Mouse (Mus musculus): ENCODE measurements around the gene Prkce. TPM values are rescaled to one million over a fixed set of nuclear protein-coding genes. Genes with fewer than 3 reads are reported as not detected.

Prkce gene
- polyA plus RNA-seq, 1 experiment from 2014 or later, result 9.6 TPM

DNA sequence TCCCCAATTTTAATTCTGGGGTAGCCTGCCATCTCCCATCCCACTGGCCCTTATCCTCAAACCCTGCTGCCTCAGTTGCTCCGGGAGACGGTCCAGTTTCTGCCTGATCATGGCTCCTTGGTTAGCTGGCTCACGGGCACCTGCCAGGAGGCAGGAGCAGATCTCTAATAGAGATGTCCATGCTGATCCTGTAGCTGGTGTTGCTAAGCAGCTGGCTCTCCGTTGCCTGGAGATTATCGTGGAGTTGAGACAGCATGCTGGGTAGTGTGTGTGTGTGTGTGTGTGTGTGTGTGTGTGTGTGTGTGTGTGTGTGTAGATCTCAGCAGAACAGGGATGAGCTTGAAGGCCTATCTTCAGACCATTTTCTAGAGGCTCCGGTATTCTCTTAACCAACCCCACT, 262.3 kb downstream of the Prkce start:
- no peak overlapping the region for H3K4me2 ChIP-seq

DNA sequence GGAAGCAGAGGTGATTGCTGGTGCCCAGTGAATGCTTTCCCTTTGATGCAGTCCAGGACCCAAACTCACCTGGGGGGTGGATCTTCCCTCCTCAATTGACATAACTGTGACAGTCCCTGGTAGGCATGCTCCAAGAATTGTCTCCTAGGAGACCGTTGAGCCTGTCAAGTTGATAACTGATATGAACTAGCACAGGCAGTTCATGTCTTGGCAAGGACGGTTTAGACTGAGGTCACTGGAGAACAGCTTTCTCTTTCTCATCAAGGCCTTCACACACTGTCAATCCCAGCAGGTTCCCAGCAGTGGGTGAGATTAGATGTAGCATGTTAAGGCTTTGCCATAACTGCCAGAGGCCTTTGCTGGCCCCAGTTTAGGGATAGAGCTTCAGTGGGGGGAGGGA, 265.5 kb downstream of the Prkce start:
- no peaks in the 10 kb centered on the region for H3K9me3 ChIP-seq (replicated peaks)
- peak overlapping the region; percentile 47 for H3K27ac ChIP-seq
- peaks cover 38% of the 10 kb centered on the region for H3K4me1 ChIP-seq (replicated peaks)
- H3K4me2 ChIP-seq, result no peak overlapping the region
- no peak overlapping the region for H3K9ac ChIP-seq
- no peaks in the 10 kb centered on the region for H3K36me3 ChIP-seq
- no peak overlapping the region for H3K4me3 ChIP-seq
- 33% methylated on average over 2 of the region's 2 CpGs for WGBS
- H3K27me3 ChIP-seq, result no peaks in the 10 kb centered on the region
- no peak for ATAC-seq (replicated peaks; ENCODE audit: insufficient number of reproducible peaks, insufficient read depth, low FRiP score, low read depth)

More for the DNA sequence above, 262.3 kb downstream of the Prkce start:
- 86% methylated on average over 6 of the region's 6 CpGs for whole genome bisulfite sequencing
- H3K4me3 ChIP-seq, result no peak overlapping the region
- H3K27me3 ChIP-seq, result no peaks in the 10 kb centered on the region
- peaks cover 10% of the 10 kb centered on the region for H3K4me1 ChIP-seq (replicated peaks)
- no peaks in the 10 kb centered on the region for H3K36me3 ChIP-seq
- no peaks in the 10 kb centered on the region for H3K9me3 ChIP-seq (replicated peaks)
- H3K9ac ChIP-seq, result no peak overlapping the region
- ATAC-seq (replicated peaks; ENCODE audit: insufficient number of reproducible peaks, insufficient read depth, low FRiP score, low read depth), result no peak
- no peak overlapping the region for H3K27ac ChIP-seq

DNA sequence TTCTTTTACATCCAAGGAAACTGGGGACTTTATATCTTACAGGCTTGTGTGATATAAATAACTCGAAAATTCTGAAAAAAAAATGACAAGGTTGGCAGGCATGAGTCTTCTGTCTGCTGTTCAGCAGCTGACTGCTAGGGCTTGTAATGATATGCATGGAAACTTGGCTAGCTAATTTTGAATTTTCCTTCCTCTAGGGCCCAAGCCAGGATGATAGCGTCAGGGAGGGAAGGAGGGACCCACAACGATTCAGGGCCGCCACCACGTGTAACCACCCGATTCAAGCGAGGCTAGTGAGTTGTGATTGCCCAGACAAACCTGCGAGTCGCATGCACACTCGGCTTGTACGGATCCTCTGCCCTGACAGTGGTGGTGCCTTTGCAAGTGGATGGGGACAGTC, 266.2 kb downstream of the Prkce start:
- H3K9ac ChIP-seq, result no peak overlapping the region
- H3K27me3 ChIP-seq, result no peaks in the 10 kb centered on the region
- peak overlapping the region; percentile 61 for H3K27ac ChIP-seq
- no peak overlapping the region for H3K4me3 ChIP-seq
- no peaks in the 10 kb centered on the region for H3K36me3 ChIP-seq
- 78% methylated on average over 11 of the region's 11 CpGs for WGBS
- H3K9me3 ChIP-seq (replicated peaks), result no peaks in the 10 kb centered on the region
- no peak overlapping the region for H3K4me2 ChIP-seq
- ATAC-seq (replicated peaks; ENCODE audit: insufficient number of reproducible peaks, insufficient read depth, low FRiP score, low read depth), result no peak
- H3K4me1 ChIP-seq (replicated peaks), result peaks cover 45% of the 10 kb centered on the region

DNA sequence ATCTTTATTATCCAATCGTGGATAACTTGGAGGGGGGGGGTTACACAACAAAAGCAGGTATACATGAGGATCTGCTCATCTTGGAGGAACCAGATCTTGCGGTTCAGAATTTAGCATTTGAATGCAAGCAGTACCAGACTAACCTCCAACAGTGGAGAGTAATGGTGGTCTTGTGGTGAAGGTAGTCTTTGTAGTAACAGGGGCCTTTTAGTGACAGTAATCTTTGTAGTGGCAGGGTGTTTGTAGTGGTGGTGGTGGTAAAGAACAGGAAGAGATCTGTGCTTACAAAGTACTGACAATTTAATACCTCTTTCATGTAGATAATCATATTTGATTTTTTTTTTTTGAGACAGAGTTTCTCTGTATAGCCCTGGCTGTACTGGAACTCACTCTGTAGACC, 267.2 kb downstream of the Prkce start:
- peak overlapping the region; percentile 61; the same call in 1 of the 2 replicates for H3K27ac ChIP-seq
- no peak for ATAC-seq (replicated peaks; ENCODE audit: insufficient number of reproducible peaks, insufficient read depth, low FRiP score, low read depth)
- no peaks in the 10 kb centered on the region for H3K27me3 ChIP-seq
- H3K4me2 ChIP-seq, result no peak overlapping the region
- WGBS, result 81% methylated on average over 2 of the region's 2 CpGs
- no peak overlapping the region for H3K9ac ChIP-seq
- H3K9me3 ChIP-seq (replicated peaks), result no peaks in the 10 kb centered on the region
- H3K4me3 ChIP-seq, result no peak overlapping the region
- H3K4me1 ChIP-seq (replicated peaks), result peaks cover 55% of the 10 kb centered on the region
- no peaks in the 10 kb centered on the region for H3K36me3 ChIP-seq

DNA sequence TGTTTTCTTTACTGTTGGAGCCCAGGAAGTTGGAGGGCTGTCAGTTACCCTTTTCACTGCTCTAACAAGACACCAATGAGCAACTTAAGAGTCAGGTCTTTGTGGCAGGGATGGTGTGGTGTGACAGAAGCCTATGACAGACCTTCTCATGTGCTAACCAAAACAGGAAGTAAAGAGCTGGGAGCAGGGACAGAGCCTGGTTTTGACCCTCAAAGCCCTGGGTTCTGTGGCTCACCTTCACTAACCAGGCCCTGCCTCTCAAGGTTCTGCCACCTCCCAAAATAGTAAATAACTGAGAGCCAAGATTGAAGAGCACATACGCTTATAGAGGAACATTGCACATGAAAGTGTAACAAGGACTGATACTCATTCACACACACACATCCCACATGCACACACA, 268.0 kb downstream of the Prkce start:
- WGBS, result 42% methylated on average over 1 of the region's 1 CpGs
- Histone ChIP-seq H3K27ac (peak overlapping the region; percentile 61), H3K9ac (no peak overlapping the region), H3K27me3 (no peaks in the 10 kb centered on the region), H3K9me3 (replicated peaks) (no peaks in the 10 kb centered on the region), H3K36me3 (no peaks in the 10 kb centered on the region), H3K4me2 (no peak overlapping the region), H3K4me1 (replicated peaks) (peaks cover 55% of the 10 kb centered on the region), H3K4me3 (no peak overlapping the region)
- no peak for ATAC-seq (replicated peaks; ENCODE audit: insufficient number of reproducible peaks, insufficient read depth, low FRiP score, low read depth)

DNA sequence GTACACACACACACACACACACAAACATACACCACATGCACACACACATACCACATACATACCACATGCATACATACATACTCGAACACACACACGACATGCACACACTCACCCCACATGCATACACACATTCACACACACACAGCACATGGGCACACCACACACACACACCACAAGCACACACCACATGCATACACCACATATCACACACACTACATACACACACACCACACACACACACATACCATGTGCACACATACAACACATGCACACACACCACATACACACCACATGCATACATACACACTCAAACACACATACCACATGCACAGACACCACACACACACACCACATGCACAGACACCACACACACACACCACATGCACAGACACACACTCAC, 268.4 kb downstream of the Prkce start:
- Histone ChIP-seq H3K27ac (0 out of 2 replicates have a peak overlapping the region, but pooled peaks have one; percentile 61), H3K4me2 (no peak overlapping the region), H3K36me3 (no peaks in the 10 kb centered on the region), H3K27me3 (no peaks in the 10 kb centered on the region), H3K9me3 (replicated peaks) (no peaks in the 10 kb centered on the region), H3K4me1 (replicated peaks) (peaks cover 55% of the 10 kb centered on the region), H3K9ac (no peak overlapping the region), H3K4me3 (no peak overlapping the region)
- no peak for ATAC-seq (replicated peaks; ENCODE audit: insufficient number of reproducible peaks, insufficient read depth, low FRiP score, low read depth)
- 95% methylated on average over 2 of the region's 2 CpGs for WGBS

DNA sequence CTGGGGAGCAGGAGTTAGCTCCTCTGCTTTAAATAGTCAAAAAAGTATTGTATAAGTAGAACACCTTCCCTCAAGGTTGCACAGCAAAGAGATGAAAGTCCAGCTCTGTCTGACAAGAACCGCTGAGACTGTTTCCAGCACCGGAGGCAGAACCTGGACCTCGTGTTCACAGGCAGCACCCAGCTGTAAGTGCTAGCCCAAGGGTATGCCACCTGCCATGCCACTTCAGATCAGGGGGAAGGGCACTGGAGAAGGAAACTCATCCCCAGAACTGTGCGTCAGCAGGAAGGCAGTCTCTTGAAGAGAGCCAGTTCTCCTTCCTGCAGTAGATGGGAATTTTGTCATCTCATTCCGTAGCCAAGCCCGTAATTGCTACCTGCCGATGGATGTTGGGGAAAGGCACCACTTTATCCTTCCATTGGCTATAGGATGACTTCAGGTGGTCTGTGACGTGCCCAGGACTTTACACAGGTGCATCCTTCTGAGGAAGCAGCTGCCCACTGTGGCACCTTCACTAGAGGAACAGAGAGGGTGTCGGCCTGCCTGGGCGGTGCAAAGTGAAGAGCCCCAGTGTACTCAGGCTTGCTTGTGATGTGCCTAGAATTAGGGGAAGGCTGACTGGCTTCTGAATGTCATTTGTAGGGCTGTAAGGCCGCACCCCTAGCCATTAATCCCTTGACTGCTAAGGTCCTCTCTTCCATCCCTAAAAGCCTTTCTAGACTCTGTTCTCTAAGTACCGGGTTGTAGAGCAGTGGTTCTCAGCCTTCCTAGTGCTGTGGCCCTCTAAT, 269.2 kb downstream of the Prkce start:
- no peak overlapping the region for H3K4me3 ChIP-seq
- H3K27me3 ChIP-seq, result no peaks in the 10 kb centered on the region
- peaks cover 55% of the 10 kb centered on the region for H3K4me1 ChIP-seq (replicated peaks)
- ATAC-seq (replicated peaks; ENCODE audit: insufficient number of reproducible peaks, insufficient read depth, low FRiP score, low read depth), result no peak
- no peaks in the 10 kb centered on the region for H3K9me3 ChIP-seq (replicated peaks)
- H3K9ac ChIP-seq, result no peak overlapping the region
- no peaks in the 10 kb centered on the region for H3K36me3 ChIP-seq
- H3K4me2 ChIP-seq, result peak overlapping the region; percentile 62; the same call in 1 of the 2 replicates
- 86% methylated on average over 12 of the region's 12 CpGs for WGBS
- H3K27ac ChIP-seq, result peak overlapping the region; percentile 87

DNA sequence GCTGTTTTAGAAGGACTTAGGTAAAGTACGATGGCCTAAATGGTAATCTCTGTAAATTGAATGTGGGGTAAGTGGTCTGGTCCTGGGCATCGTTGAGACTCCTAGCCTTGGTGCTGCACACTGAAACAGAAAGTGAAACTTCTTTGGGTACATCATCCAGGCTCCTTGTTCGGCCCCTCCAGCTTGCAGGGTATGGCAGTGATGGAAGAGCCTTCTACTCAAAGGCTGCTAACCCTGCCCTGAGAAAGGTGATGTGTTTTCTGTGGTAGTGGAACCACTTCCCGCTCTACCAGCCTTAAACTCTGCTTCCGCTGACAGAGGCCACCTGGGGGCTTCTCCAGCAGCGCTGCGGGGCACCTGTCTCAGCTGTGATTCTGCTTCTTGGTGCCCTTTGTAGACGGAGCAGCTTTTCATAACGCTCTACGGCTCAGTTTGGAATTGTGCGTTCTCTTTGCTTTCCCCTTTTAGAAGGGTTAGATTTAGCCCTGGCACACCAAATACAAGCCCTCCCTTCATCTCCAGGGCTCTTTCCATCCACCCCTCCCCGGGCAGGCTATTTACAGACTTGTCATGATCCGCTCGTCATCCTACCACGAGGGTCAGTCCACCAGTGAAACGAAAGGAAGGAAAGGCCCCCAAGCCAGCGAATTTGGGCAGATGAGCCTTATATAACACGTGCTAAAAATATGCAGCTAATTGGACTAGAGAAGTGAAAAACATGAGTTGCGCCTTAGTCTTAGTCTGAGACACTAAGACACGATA, 270.1 kb downstream of the Prkce start:
- Histone ChIP-seq H3K27me3 (no peaks in the 10 kb centered on the region), H3K4me3 (peak overlapping the region; percentile 31), H3K27ac (peak overlapping the region; percentile 87), H3K36me3 (no peaks in the 10 kb centered on the region), H3K9me3 (replicated peaks) (no peaks in the 10 kb centered on the region), H3K9ac (no peak overlapping the region), H3K4me2 (peak overlapping the region; percentile 62), H3K4me1 (replicated peaks) (peaks cover 55% of the 10 kb centered on the region)
- peak; percentile 40; the same call in 1 of the 2 replicates for ATAC-seq (replicated peaks; ENCODE audit: insufficient number of reproducible peaks, insufficient read depth, low FRiP score, low read depth)
- 53% methylated on average over 20 of the region's 20 CpGs for WGBS

DNA sequence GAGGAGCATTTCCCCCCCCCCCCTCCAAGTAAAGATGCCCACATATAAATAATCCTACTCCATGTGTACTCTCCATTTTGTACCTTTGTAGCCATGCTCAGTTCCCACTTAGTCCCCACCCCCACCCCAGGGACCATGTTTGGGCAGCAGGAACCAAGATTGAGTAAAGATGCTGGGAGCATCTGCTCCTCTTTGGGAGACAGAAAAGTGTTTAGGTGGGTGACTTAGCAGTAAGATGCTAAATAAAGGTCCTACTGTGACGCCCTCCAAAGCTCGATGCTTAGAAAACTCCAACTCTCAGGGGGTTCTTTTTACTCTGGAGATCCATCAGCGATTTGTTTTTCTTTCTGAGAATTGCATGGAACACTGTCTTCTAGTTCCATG, 270.7 kb downstream of the Prkce start:
- no peaks in the 10 kb centered on the region for H3K36me3 ChIP-seq
- peak overlapping the region; percentile 87 for H3K27ac ChIP-seq
- no peak overlapping the region for H3K4me3 ChIP-seq
- ATAC-seq (replicated peaks; ENCODE audit: insufficient number of reproducible peaks, insufficient read depth, low FRiP score, low read depth), result no peak
- no peak overlapping the region; the same call in 1 of the 2 replicates for H3K4me2 ChIP-seq
- peaks cover 51% of the 10 kb centered on the region for H3K4me1 ChIP-seq (replicated peaks)
- no peaks in the 10 kb centered on the region for H3K9me3 ChIP-seq (replicated peaks)
- no peaks in the 10 kb centered on the region for H3K27me3 ChIP-seq
- H3K9ac ChIP-seq, result no peak overlapping the region
- 91% methylated on average over 3 of the region's 3 CpGs for WGBS

DNA sequence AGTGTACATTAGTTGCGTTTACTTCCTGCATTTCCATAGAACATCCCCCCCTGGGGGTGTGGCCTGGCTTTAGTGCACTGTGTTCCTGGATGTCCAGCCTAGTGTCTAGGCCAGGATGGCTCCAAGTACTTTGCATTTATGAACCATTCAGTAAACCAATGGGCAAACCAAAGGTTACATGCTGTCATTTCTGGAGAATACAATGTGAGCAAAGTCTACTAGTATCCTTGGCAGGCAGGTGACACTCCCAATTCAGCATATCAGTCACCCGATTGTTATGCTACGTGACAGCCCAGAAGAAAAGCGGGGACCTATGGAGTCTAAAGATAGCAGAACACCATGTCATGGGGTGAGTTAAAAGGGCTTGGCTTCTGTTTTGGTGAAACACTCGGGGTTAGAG, 271.2 kb downstream of the Prkce start:
- Histone ChIP-seq H3K4me1 (replicated peaks) (peaks cover 50% of the 10 kb centered on the region), H3K27ac (peak overlapping the region; percentile 87), H3K9ac (no peak overlapping the region), H3K27me3 (no peaks in the 10 kb centered on the region), H3K9me3 (replicated peaks) (no peaks in the 10 kb centered on the region), H3K4me2 (0 out of 2 replicates have a peak overlapping the region, but pooled peaks have one; percentile 1), H3K4me3 (no peak overlapping the region), H3K36me3 (no peaks in the 10 kb centered on the region)
- 50% methylated on average over 5 of the region's 5 CpGs for WGBS
- no peak; the same call in 1 of the 2 replicates for ATAC-seq (replicated peaks; ENCODE audit: insufficient number of reproducible peaks, insufficient read depth, low FRiP score, low read depth)

DNA sequence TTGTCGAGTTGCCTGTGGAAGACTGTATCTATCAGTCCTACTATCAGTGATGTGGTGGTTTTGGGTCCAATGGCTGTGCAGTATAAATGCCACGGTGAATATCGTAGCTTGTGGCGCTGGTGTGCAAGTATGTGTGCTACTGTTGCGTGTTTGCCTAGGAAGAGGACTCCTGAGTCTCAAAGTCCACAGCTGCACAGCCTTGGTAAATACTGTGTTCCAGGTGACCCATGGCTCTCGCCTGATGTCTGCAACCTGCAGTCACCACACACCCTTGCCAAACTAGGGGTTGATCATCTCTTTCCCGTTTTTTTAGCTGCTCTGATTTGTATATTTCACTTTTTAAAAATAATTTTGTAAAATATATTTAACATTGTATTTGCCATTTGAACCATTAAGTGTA, 273.5 kb downstream of the Prkce start:
- Histone ChIP-seq H3K27ac (no peak overlapping the region), H3K9ac (no peak overlapping the region), H3K36me3 (no peaks in the 10 kb centered on the region), H3K9me3 (replicated peaks) (no peaks in the 10 kb centered on the region), H3K4me3 (no peak overlapping the region), H3K4me2 (no peak overlapping the region), H3K4me1 (replicated peaks) (peaks cover 46% of the 10 kb centered on the region), H3K27me3 (no peaks in the 10 kb centered on the region)
- no peak for ATAC-seq (replicated peaks; ENCODE audit: insufficient number of reproducible peaks, insufficient read depth, low FRiP score, low read depth)
- 89% methylated on average over 7 of the region's 7 CpGs for WGBS
